Mouse (Mus musculus) hindlimb bud, embryonic 11.5 days (tissue): Measurements from ENCODE around the gene Npas1.
A peak's percentile ranks its signal among the peaks of the same experiment; 100 is the strongest.

Experiments used
- DNase-seq: peaks from one replicate; pipeline ENCODE4 v3.0.0-alpha.2; 2012; ENCODE audit warnings: low read depth, low spot score; ENCODE audit errors: extremely low spot score

Npas1 gene

DNA sequence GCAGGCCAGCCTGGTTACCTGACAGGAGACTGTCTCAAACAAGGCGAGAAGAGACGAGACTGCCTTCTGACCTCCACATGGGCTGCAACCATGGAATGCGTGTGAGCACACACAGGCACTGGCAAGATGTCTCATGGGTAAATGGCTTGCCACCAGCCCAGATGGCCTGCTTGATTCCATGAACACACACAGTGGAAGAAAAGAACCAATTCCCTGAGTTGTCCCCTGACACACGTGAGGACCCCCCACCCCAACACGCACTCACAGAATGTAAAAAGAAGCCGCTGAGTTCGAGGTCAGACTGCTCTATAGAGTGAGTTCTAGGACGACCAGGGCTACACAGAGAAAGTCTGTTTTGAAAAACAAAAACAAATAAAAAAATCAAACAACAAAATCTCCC lies at the start of gene Npas1:
Gene Npas1, minus strand, starts transcription at position 101 of the 400 bp plus-strand sequence.
- no peak for DNase-seq

DNA sequence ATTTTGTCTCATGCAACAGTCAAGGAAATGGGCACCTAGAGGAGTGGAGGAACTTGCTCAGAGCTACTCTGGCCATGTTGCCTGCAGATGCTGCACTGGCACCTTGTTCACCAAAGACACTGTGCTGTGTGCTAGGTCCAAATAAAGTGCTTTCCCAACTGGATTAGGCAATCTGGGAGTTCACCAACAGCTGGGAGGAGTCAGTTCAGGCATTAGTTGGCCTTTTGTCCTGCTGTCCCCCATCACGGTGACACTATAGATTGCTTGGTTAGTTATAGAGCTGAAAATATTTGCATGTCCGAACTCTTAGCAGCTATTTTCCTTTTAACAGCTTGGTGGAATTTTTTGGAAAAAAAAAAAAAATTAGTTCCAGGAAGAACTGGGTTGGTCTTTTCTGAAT lies 48.5 kb upstream of the Npas1 start:
- DNase-seq = no peak

DNA sequence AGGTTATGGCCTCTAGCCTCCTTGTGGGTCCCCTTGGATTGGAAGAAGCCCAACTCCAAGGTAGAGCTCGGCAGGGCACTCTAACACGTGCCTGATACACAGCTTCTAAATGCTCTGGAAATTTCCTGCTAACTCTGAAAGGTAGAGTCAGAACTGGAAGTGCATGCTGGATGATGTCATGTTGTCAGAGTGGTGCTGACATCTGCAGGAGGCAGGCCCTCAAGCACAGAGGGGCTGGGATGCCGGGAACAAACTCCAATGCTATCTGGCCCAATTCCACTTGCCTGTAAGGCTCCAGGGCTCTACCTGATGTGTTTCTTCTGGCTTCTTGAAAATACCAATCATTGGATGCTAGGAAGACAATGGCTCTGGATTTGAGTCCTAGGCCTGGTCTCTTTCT lies 47.9 kb upstream of the Npas1 start:
- DNase-seq = no peak

DNA sequence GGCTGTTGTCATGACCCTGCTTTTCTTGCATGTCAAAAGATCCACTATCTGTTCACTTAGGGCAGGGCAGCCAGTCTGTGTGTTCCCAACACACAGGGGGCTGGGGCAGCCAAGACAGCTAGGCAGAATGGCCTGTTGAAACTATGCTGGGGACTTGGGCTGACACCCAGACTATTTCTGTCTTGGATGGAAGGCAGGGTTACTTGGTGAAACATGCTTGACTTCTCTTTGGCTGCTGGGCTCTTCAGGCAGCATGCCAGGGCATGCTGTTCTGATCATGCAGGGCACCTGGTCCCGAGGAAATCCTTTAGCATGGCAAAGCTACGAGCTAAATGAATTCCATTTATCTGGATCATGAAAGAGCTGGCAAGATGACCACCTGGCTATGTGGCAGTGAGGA lies 46.8 kb upstream of the Npas1 start:
- no peak for DNase-seq

DNA sequence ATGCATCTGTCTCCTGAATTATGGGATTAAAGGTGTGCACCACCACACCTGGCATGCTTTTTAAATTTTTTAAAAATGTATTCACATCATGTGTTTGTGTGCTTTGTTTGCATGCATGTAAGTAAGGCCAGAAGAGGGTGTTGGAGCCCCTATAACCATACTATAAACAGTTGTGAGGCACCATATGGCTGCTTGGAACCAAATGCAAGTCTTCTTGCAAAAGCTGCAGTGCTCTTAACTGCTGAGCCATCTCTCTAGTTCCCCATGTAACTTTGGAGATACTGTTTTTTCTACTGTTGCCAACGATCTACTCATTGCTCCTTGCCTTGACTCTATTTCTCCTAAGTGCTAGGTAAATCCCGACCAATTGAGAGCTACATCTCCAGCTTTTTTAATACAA lies 41.8 kb upstream of the Npas1 start:
- DNase-seq = no peak

DNA sequence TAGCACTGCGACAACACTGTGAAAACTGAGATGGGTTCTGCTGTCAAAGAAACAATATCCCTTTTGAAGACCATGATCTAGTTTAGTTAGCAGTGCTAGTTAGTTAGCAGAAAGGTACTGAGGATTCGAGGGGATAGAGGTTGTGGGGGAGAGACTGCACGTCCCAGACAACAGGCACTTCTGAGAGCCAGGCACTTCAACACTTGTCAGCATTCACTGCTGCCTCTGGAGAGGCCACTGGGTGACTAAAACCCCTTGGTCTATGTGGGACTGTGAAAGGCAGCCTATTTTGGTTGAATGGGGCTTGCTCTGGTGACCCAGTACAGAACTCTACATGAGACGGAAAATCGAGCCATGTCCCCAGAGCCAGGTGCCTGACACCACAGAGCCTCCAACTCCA lies 39.7 kb upstream of the Npas1 start:
- no peak for DNase-seq

DNA sequence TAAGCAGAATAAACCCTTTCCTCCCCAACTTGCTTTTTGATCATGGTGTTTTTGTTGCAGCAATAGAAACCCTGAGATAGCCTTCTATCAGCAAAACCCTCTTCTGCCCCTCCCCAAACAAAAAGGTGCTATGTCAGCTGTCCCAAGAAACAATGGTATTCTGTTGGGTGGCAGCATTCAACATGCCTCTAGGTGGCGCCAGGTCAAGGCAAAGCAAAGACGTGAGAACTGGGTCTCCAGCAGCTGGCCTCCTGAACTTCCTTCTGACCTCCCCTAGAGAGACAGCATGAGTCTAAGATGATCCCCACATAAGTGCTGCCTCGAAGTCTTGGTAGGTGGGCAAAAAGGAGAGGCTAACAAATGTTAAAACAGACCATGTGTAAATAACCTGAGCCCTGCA lies 29.8 kb upstream of the Npas1 start:
- peak; percentile 20 for DNase-seq

DNA sequence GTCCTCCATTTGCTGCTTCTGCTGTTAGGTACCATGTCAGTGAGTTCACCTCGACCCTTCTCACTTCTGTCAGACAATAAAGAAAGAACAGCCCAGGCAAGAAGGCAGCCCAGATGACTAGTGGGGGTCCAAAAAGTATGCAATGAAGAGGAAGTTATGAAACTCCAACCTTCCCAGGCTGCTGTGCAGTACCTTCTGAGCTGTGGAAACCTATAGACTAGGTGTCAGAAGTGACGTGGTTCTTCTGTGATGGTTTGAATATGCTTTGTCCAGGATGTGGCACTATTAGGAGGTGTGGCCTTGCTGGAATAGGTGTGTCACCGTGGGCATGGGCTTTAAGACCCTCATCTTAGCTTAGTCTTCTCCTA lies 27.7 kb upstream of the Npas1 start:
- no peak for DNase-seq

DNA sequence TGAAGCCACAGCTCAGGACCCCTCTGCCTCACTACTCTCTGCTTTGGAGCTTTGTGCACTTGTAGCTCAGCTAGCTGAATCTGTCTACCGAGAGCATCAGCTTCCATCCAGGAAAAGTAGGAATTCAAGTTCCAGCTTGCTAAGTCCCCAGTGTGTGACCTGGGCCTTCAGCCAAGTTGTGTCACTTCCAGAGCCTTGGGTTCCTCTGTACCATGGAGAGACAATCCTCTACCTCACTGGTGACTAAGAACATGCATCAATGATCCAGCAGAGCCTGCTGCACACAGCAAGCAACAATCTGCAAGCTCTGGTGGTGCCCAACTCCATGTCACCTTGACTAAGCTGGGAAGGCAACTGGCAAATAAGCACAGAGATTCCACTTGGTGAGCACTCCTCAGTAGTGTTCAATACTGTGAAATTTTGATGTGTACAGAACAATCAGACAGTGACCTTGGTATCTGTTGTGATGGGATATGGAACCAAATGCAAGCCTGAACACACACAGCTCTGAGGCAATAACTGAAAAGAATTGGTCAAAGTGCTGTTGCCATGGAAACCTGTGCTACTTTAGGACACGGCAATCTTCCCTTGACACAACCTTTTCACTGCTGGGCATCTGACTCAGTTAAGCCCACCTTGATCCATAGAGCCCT lies 27.2 kb upstream of the Npas1 start:
- no peak for DNase-seq

DNA sequence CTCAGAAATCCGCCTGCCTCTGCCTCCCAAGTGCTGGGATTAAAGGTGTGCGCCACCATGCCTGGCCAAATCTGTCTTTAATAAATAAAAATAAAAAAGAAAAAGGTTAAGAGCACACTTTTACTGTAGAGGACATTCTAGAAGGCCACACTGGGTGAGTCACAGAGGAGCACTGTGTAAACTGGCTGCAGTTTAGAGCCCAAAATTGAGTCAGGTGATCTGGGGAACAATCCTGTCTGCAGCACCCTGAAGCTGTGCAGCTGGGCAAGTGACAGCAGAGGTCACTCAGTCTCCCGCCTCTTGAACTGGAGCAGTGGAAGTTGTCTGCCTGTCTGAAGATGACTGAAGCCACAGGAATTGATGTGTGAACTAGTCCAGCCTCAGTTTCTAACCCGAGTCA lies 24.0 kb upstream of the Npas1 start:
- DNase-seq = no peak

DNA sequence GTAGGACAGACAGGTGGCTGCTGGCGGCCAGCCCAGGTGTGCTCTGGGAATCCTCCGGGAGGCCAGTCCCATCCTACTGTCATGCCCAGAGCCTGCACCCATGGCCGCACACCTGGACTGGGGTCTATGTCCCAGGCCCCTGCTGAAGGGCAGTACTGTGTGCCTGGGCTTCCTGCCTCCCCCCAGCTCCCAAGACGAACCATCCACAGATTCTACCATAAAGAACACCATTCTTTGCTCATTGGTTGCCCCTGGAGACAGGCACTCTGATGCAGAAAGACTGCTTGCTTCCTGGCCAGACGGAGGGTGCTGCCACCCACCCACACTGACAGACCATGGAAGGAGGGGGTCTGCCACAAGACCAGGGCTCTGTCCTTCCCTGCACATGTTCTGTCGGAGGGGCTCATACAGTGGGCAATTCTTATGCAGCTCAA lies 22.2 kb upstream of the Npas1 start:
- no peak for DNase-seq

DNA sequence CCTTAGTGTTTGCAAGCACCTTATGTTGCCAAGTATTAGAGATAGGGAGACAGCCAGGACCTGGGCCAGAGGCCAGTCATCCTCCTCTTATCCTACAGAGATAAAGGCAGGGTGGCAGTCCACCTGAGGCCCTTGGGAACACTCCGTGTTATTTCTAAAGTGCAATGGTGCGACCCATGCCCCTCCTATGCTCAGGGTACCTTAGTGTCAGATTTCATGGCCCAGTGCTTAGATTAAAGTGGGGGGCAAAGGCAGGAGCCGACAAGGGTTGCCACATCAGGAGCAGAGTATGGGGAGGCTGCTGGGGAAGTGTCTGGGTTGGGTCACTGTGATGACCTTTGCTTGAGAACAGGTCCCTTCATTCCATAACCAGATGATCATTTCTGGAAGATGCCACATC lies 18.7 kb upstream of the Npas1 start:
- no peak for DNase-seq

DNA sequence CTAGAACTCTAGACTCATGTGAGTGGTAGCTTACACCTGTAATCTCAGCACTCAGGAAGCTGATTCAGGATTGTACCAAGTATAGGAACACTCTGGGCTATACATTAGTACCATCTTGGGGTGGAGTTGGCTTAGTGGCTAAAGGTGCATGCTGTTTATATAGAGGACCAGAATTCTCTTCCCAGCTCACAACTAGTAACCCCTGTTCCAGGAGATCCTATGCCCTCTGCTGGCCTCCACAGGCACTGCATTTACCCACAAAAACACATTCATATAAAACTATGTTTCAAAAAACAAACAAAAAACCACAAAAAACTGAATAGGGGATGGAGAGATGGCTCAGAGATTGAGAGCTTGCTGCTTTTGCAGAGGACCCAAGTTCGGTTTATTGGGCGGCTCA lies 15.8 kb upstream of the Npas1 start:
- no peak for DNase-seq

DNA sequence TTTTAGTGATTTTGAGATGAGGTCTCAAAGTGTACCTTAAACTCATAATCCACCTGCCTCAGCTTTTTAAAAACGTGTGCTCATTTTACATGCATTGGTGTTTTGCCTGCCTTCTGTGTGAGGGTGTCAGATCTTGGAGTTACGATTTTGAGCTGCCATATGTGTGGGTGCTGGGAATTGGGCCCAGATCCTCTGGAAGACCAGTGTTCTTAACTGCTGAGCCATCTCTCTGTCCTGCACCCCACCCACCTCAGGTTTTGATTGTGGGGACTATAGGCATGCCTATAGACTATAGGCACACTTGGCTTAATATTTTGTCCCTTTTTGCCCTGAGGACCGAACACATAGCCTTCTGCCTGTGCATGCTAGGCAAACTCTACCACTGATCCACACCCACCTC lies 14.7 kb upstream of the Npas1 start:
- DNase-seq = no peak

DNA sequence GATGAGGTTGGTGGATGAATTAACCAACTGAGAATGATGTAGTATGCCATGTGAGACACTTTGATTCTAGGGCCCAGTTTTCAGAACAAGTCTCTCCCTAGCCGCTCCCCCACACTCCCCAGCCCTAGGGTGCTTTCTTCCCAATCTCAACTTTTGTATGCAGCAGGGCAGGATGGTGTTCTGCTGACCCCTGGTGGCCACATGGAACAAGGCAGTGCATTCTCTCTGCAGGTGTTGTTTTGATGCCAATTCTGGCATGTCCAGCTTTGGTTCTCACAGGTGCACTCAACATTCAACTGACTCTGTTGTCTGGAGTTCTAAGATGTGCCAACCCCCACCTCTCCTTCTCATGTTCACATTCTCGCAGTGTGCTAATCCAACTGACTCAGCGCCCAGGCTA lies 14.2 kb upstream of the Npas1 start:
- peak; percentile 53 for DNase-seq

DNA sequence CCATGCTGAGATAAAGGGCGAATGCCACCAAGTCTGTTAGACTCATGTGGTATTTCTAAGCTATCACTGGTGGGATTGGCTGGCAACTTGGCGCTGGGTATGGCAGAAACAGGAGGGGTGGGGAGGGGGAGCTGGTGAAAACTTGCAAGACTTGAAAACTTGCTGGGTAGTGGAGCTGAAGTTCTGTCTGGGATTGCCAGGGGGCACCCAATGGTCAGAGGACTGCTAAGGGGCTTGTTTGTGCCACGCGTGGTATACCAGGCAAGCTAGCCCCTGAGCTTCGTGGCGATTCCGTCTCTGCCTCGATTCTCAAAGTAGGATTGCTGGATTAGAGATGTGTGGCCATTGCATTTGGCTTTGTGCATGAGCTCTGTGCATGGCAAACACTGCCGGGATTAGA lies 12.4 kb upstream of the Npas1 start:
- no peak for DNase-seq

DNA sequence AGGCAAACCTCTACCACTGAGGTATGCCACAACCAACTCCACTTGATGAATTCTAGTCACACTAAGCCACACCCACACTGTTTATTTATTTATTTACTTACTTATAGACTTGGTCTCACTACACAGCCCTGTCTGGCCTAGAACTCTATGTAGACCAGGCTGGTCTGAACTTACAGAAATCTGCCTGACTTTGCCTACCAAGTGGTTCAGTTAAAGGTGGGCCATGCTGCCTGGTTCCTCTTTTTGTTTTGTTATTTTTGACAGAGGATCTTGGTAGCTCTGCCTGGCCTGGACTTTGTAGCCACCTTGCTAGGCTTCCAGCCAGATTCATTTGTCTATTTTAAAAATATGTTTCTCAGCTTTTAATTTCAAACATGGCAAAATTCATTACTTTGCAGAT lies 11.3 kb upstream of the Npas1 start:
- no peak for DNase-seq

DNA sequence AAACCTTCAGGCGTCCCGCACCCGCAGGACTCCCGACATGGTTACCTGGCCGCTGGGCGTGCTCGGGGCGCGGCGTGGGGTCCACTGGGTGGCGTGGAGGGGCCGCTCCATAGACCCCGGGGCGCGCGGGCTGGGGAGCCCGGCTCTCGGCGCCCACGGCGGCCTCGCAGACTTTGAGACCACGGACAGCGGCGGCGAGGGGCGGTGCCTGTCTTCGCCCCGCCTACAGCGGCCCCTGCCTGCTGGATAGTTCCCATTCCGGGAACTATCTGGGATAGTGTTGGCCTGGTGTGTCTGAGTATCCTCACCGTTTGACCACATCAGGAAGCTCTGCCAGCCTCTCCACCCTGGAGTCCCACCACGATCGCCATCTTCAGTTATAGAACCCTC lies 933 bp downstream of the Npas1 start:
- no peak for DNase-seq

DNA sequence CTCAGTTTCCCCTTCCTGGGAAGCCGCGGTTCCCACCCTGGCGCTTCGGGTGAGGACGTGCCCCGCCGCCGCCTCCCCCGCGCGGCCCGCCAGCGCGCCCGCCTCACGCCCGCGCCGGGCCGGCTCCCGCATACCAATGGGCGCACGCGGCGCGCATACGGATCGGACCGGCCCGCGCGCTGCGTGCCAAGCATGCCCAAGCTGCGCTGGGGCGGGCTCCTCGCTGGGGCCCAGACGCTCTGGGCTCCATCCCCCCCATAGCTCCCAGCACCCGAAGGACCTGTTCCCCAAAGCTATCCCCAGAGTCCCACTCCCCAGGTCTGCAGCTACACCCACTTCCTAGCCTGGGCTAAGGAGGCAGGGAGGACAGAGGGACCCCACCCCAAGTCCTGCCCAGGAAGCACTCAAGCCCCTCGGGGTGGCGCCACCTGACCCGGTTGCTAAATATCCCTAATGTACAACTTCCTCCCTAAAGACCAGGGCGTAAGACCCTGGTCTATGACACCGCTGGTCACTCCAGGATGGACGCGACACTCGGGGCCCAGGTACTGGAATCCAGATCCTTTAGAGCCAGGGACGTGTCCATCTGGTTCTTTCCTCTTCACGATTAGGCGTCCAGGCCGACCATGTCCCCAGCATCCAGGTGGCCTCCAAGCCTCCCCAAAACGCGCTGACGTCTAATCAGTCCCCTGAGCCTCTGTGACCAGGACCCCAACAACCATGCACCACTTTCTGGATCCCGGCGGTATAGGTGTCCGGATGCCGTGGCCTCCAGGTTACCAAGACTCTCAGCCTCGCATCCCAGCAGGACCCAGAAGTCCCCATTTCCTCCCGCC lies 1.5 kb downstream of the Npas1 start:
- no peak for DNase-seq

DNA sequence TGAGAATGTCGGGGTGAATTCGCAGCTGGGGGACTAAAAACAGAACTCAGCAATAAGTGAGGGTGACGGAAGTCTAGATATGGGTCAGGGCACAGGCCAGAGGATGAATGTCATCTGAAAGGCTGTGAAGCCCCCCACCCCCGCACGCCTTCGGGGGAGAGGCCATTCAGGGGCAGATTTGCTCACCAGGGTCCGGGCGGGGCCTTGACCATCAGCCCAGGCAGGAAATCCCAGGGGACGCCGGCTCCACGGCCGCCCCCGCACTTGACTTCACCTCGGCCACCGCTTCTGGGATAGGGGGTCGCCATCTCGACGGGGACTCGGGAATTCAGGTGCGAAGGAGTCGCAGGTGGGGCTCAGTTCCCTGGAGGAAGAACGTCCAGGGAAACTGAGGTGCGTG lies 2.2 kb downstream of the Npas1 start:
- no peak for DNase-seq

DNA sequence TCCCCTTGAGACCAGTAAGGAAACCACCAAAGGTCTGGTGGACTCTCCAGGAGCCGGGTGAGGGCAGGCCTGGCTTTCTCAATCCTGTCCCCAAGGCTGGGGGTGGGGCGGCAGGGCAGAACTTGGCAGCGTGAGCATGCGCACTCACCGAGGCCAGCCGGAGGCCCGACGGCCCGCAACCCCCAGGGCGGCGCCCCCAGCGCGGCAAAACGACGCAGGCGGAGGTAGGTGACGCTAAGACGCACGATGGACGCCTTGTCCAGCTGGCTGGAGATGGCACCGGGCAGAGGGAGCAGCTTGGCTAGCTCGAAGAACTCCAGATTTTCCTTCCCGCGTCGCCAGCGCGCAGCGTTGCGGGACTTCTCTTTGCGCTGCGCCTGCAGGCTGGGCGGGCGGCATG lies 3.1 kb downstream of the Npas1 start:
- no peak for DNase-seq

DNA sequence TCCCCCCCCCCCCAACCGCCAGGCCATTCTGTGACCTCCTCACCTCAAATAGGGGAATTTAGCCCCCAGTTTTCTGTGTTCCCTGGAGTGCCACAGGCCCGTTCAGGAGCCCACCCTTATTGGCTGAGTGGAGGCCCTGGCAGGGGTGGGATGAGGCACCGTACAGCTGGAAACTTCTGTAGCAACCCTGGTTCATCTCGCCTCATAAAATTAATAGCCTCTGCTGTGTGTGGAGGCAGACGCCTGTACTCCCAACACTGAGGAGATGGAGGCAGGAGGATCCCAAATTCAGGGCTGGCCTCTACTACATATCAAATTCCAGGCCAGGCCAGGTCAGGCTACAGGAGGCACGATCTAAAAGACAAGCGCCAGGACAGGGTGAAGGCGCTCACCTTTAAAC lies 3.7 kb downstream of the Npas1 start:
- DNase-seq = no peak
